8 mouse cellular contexts compared by ENCODE assay signal in genomic region chr5:142813722-142814111, GRCm38 (mm10). TPM values are rescaled to one million over a fixed set of nuclear protein-coding genes. Genes with fewer than 3 reads are reported as not detected.
A peak's percentile ranks its signal among the peaks of the same experiment; 100 is the strongest.
DNase-seq lines count a peak whose midpoint lies in the region; ATAC-seq and TF ChIP-seq lines count a peak whose summit lies in the region.

No protein-coding gene starts in this region.

- 62% methylated on average over 23 of the region's 23 CpGs for WGBS in thymus, adult 2 months
- WGBS in heart, embryonic 15.5 days: 5% methylated on average over 23 of the region's 23 CpGs
- under 1% methylated on average over 23 of the region's 23 CpGs for WGBS in limb, embryonic 13.5 days

- no peak for TF ChIP-seq POLR2A in thymus, adult 2 months (IDR thresholded peaks at IDR 0.05; ENCODE audit: control insufficient read depth, extremely low read depth, insufficient read depth, low read length, poor library complexity)

- peaks cover 32% of the 10 kb centered on the region for H3K27me3 ChIP-seq in thymus, adult 2 months (ENCODE audit: control insufficient read depth, insufficient read depth, low read length)
- H3K27me3 ChIP-seq in heart, embryonic 15.5 days: no peaks in the 10 kb centered on the region
- H3K27me3 ChIP-seq in limb, embryonic 13.5 days: no peaks in the 10 kb centered on the region

- ATAC-seq in heart, embryonic 15.5 days (replicated peaks; ENCODE audit: insufficient number of reproducible peaks, insufficient read depth, low FRiP score, low read depth): no peak
- no peak for ATAC-seq in limb, embryonic 13.5 days (ENCODE audit: low FRiP score, low read depth)

- H3K9me3 ChIP-seq in heart, embryonic 15.5 days (replicated peaks): no peaks in the 10 kb centered on the region
- no peaks in the 10 kb centered on the region for H3K9me3 ChIP-seq in limb, embryonic 13.5 days

- H3K9ac ChIP-seq in heart, embryonic 15.5 days: peak overlapping the region; percentile 100
- peak overlapping the region; percentile 100 for H3K9ac ChIP-seq in limb, embryonic 13.5 days

- H3K4me1 ChIP-seq in thymus, adult 2 months (replicated peaks; ENCODE audit: control insufficient read depth, insufficient read depth, low read length): peaks cover 18% of the 10 kb centered on the region
- peaks cover 36% of the 10 kb centered on the region for H3K4me1 ChIP-seq in heart, embryonic 15.5 days (replicated peaks)
- H3K4me1 ChIP-seq in limb, embryonic 13.5 days: peaks cover 47% of the 10 kb centered on the region

- H3K4me2 ChIP-seq in heart, embryonic 15.5 days: peak overlapping the region; percentile 89
- peak overlapping the region; percentile 98 for H3K4me2 ChIP-seq in limb, embryonic 13.5 days (replicated peaks)

- TF ChIP-seq CTCF in thymus, adult 2 months (IDR thresholded peaks at IDR 0.05; ENCODE audit: borderline replicate concordance, control insufficient read depth, extremely low read depth, insufficient read depth, low read length, poor library complexity): no peak

- peak overlapping the region; percentile 10; the same call in 1 of the 2 replicates for H3K4me3 ChIP-seq in thymus, adult 2 months (ENCODE audit: control insufficient read depth, insufficient read depth, low read length)
- H3K4me3 ChIP-seq in heart, embryonic 15.5 days: peak overlapping the region; percentile 95
- peak overlapping the region; percentile 92 for H3K4me3 ChIP-seq in limb, embryonic 13.5 days

- DNase-seq in cerebellum, adult 11 months: peak; percentile 38
- no peak for DNase-seq in cerebellum, adult 8-10 months
- DNase-seq in thymus, adult 2 months: no peak
- no peak for DNase-seq in thymus, postnatal 36 days
- DNase-seq in retina, embryonic 14.5 days (ENCODE audit: low spot score): peak; percentile 79
- no peak for DNase-seq in adipocyte (ENCODE audit: low spot score)

- no peak overlapping the region for H3K27ac ChIP-seq in thymus, adult 2 months (ENCODE audit: control insufficient read depth, insufficient read depth, low read length)
- peak overlapping the region; percentile 99 for H3K27ac ChIP-seq in heart, embryonic 15.5 days
- H3K27ac ChIP-seq in limb, embryonic 13.5 days: peak overlapping the region; percentile 100

- no peaks in the 10 kb centered on the region for H3K36me3 ChIP-seq in thymus, adult 2 months (ENCODE audit: control insufficient read depth, insufficient read depth, low read length)
- H3K36me3 ChIP-seq in heart, embryonic 15.5 days: no peaks in the 10 kb centered on the region
- H3K36me3 ChIP-seq in limb, embryonic 13.5 days: peaks cover 57% of the 10 kb centered on the region

RNA-seq across cellular contexts. Expression of gene Tnrc18, which starts 3.7 kb away (rescaled TPM):
- 48.6 and 56.9 TPM in 2 replicates for polyA plus RNA-seq in thymus, adult 2 months (2012; rRNA removed)
- polyA plus RNA-seq in heart, embryonic 15.5 days (2015; fragmentation: Nextera tagmentation; extraction: Ambion mirVana): 17.1 and 24.2 TPM in 2 replicates
- 37.4 and 37.7 TPM in 2 replicates for polyA plus RNA-seq in limb, embryonic 13.5 days (2015; fragmentation: Nextera tagmentation; extraction: Ambion mirVana)

Comparison
In these comparisons a context has a peak if more than half of its experiments do, and no peak if none do; other contexts are left out.
1. DNase-seq: peak in cerebellum, adult 11 months (single experiment) and retina, embryonic 14.5 days (single experiment); none in cerebellum, adult 8-10 months (single experiment), thymus, adult 2 months (single experiment), thymus, postnatal 36 days (0 of 2) and adipocyte (single experiment).
2. H3K4me3 ChIP-seq: peak in every context shown above with its lines; median percentile 95 in heart, embryonic 15.5 days; 92 in limb, embryonic 13.5 days; 10 in thymus, adult 2 months.